Mouse (Mus musculus) embryonic stem cell, embryonic (primary cell): ENCODE data around the gene Barx1.

Experiments used
- CTCF ChIA-PET, 4 experiments: fragments of 300-600 bp in 2 of 4; fragments of 350-600 bp in 2 of 4; sonication (Branson Sonifier 250); formaldehyde crosslinking; loops; one replicate each; lab custom pipeline; 2022; ENCODE audit warnings: inconsistent platforms in 2 of 4; lab: Charles Lee
- POLR2A ChIA-PET, 4 experiments: fragments of 300-600 bp in 2 of 4; fragments of 350-600 bp in 2 of 4; sonication (Branson Sonifier 250); formaldehyde crosslinking; loops; one replicate each; lab custom pipeline; 2022; ENCODE audit warnings: antibody characterized with exemption in 4 of 4, inconsistent platforms in 1 of 4; lab: Charles Lee

Barx1 gene

DNA sequence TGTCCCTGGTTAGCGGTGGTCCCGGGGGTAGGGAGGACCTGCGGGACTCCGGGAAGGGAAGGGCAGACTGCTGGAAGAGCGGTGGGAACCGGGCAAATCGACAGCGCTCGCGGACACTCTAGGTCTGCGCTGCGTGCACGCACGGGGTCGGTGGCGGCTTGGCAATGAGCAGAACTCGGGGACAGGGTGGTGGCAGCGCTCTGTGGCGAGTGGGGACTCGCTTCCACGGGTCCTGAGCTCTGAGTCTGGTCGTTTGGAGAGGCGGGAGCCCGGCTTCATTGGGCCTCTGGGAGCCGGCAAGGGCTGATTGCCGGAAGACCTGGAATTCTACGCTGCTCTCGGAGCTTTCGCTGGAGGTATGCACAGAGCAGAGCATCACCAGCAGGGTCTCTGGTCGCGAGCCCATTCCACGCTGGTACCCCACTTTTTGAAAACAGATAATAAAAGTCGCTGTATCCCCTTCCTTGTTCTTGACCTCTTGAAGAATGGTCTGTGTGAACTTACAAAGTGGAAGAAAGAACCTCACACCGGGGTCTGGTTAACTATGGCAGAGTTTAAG, 6.3 kb downstream of the Barx1 start:
- POLR2A ChIA-PET, result interaction anchor here in 3 of 4 experiments (0.5 to 1.7 kb wide), 8 partner anchors 8 to 297 kb away, joined by 3 to 5 read pairs (median 4); no protein-coding TSS in a partner anchor
- CTCF ChIA-PET, result interaction anchor here (0.6 to 2.8 kb wide), 12 partner anchors 10 to 155 kb away, joined by 3 to 20 read pairs (median 3); no protein-coding TSS in a partner anchor

GRCm38 (mm10) chr13:48672312-48672840, 9.6 kb downstream of the Barx1 start:
- CTCF ChIA-PET, result interaction anchor here in 2 of 4 experiments (0.5 to 1.0 kb wide), 3 partner anchors 128 to 441 kb away, joined by 3 read pairs; no protein-coding TSS in a partner anchor
- POLR2A ChIA-PET, result interaction anchor here in 2 of 4 experiments (0.8 to 1.0 kb wide), 2 partner anchors 10 to 13 kb away, joined by 3 read pairs; partner anchors contain the start of gene Barx1 (in 1 of the 2)

GRCm38 (mm10) chr13:48674609-48675008, 11.8 kb downstream of the Barx1 start:
- POLR2A ChIA-PET, result interaction anchor here in 1 of 4 experiments (0.6 kb wide), 1 partner anchor 10 kb away, joined by 3 read pairs; no protein-coding TSS in a partner anchor
- CTCF ChIA-PET, result interaction anchor here (0.7 to 2.6 kb wide), 9 partner anchors 11 to 355 kb away, joined by 3 to 8 read pairs (median 5); no protein-coding TSS in a partner anchor

- POLR2A ChIA-PET, result interaction anchor here in 2 of 4 experiments (0.6 to 1.7 kb wide), 4 partner anchors 11 to 175 kb away, joined by 3 to 4 read pairs (median 4); no protein-coding TSS in a partner anchor
- CTCF ChIA-PET, result interaction anchor here (0.5 to 3.3 kb wide), 60 partner anchors 8 to 714 kb away, joined by 3 to 20 read pairs (median 4); partner anchors contain the start of gene Wnk2 (in 1 of the 4)
Observed at GRCm38 (mm10) chr13:48679351-48679750, 16.6 kb downstream of the Barx1 start.

DNA sequence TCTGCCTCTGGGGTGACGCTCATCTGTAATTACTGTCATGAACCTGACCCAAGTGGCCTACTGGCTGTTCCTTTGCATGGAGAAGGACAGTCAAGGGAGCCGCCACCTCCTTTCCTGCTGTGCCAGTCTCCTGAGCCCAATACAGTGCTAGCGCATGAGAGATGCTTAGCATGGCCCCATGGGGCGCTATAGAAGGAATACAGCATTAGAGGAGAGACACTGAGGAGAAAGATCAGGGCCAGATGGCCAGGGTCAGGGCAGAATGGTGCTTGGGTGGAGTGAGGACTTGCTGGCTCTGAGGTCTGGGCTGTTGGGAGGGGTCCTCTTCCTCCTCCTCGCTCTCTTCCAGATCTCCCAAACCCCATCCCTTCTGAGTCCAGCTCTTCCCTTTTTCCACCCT, 23.9 kb downstream of the Barx1 start:
- CTCF ChIA-PET, result interaction anchor here in 1 of 4 experiments (0.6 to 0.7 kb wide), 2 partner anchors 49 to 515 kb away, joined by 3 to 7 read pairs; no protein-coding TSS in a partner anchor
- POLR2A ChIA-PET, result interaction anchor here in 1 of 4 experiments (0.6 kb wide), 1 partner anchor 16 kb away, joined by 3 read pairs; no protein-coding TSS in a partner anchor

DNA sequence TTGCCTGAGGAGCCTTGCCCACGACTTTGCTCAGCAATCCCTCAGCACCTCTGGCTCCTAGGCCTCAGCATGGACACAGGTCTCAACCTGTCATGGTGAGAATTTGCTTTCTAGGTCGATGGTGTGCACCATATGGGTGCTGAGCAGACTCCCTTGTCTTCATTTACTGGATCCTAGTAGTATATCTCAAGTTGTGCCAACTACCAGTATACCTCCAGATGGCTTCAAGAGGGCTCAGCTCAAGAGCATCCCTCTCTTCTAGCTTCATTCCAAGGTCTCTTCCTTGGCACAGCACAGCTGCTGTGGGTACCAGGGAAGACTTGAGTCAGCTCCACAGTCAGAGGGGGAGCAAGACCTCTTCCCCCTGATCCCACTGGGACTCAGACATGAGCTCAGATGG, 29.2 kb downstream of the Barx1 start:
- POLR2A ChIA-PET, result no interaction called here
- CTCF ChIA-PET, result interaction anchor here in 2 of 4 experiments (0.7 to 3.3 kb wide), 4 partner anchors 13 to 41 kb away, joined by 3 to 10 read pairs (median 4); no protein-coding TSS in a partner anchor

GRCm38 (mm10) chr13:48694090-48695064, 31.6 kb downstream of the Barx1 start:
- POLR2A ChIA-PET, result no interaction called here
- CTCF ChIA-PET, result interaction anchor here in 3 of 4 experiments (0.7 to 3.3 kb wide), 12 partner anchors 15 to 107 kb away, joined by 3 to 10 read pairs (median 4); no protein-coding TSS in a partner anchor

DNA sequence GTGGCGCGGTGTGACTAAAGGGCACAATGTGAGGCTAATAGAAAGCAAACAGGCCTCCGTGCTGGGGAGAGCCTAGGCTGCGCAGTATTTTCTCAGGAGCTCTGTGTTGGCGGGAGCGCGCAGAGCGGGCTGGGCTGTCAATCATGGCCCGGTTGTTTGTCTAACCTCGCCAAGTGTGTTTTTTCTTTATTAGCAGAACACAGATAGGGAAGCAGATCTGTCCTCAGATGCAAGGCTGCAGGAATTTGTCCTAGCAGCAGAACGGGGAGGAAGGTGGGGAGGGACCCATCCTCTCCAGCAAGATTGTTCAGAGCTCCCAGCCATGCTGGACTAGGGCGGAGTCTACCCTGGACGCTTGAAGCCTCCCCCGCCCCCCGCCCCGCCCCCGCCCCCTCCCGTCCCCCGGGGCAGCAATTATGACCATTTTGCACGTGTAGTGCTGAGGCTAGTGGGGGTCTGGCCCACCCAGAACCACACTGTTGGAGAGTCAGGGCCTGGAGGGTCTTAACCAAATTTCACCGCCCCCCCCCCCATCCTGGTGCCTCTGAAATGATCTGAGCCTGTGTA, 43.7 kb downstream of the Barx1 start:
- ChIA-PET POLR2A (interaction anchor here (0.5 to 1.0 kb wide), 4 partner anchors 10 to 466 kb away, joined by 3 to 4 read pairs (median 4); no protein-coding TSS in a partner anchor), CTCF (interaction anchor here (0.6 to 2.0 kb wide), 5 partner anchors 9 to 26 kb away, joined by 3 to 13 read pairs (median 5); no protein-coding TSS in a partner anchor)

DNA sequence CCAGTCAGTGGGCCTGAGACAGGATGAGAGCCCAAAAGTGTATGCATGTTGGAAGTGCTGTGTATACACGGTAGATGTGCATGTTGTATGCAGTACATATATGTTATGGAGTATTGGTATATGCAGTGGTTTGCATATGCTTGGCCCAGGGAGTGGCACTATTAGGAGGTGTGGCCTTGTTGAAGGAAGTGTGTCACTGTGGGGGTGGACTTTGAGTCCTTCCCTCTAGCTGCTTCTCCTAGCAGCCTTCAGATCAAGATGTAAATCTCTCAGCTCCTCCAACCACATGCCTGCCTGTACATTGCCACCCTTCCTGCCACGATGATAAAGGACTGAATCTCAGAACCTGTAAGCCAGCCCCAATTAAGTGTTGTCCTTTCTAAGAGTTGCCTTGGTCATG, 49.9 kb downstream of the Barx1 start:
- POLR2A ChIA-PET, result interaction anchor here in 1 of 4 experiments (1.1 kb wide), 1 partner anchor 11 kb away, joined by 3 read pairs; no protein-coding TSS in a partner anchor
- CTCF ChIA-PET, result interaction anchor here in 3 of 4 experiments (0.5 to 1.8 kb wide), 7 partner anchors 20 to 308 kb away, joined by 3 to 6 read pairs (median 4); no protein-coding TSS in a partner anchor

DNA sequence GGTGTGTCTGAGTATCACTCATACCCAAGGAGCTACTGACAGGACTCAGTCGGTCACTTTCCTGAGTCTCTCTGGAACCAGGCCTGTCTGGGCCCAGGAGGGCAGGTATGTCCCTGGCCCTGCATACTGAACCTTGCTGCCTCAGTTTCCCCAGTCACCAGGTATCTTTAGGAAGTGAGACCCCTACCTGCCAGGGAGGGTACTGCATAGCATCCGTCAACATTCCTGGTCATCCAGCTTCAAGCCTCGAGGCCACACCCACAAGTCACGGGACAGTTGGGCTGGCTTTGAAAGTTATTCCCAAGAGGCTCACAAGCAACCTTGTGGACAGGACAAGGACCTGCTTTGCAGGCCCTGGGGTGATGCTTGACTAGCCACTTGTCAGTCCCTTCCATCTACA, 53.3 kb downstream of the Barx1 start:
- ChIA-PET POLR2A (interaction anchor here in 2 of 4 experiments (0.9 to 1.2 kb wide), 2 partner anchors 15 to 67 kb away, joined by 3 read pairs; no protein-coding TSS in a partner anchor), CTCF (interaction anchor here (0.5 to 4.2 kb wide), 40 partner anchors 10 to 878 kb away, joined by 3 to 42 read pairs (median 4); no protein-coding TSS in a partner anchor)
